Mouse (Mus musculus): ENCODE results near the gene Btbd9. TPM values are rescaled to one million over a fixed set of nuclear protein-coding genes. Genes with fewer than 3 reads are reported as not detected.

Gene Btbd9
- polyA plus RNA-seq, 2 experiments = 18.3 to 46.9 TPM

DNA sequence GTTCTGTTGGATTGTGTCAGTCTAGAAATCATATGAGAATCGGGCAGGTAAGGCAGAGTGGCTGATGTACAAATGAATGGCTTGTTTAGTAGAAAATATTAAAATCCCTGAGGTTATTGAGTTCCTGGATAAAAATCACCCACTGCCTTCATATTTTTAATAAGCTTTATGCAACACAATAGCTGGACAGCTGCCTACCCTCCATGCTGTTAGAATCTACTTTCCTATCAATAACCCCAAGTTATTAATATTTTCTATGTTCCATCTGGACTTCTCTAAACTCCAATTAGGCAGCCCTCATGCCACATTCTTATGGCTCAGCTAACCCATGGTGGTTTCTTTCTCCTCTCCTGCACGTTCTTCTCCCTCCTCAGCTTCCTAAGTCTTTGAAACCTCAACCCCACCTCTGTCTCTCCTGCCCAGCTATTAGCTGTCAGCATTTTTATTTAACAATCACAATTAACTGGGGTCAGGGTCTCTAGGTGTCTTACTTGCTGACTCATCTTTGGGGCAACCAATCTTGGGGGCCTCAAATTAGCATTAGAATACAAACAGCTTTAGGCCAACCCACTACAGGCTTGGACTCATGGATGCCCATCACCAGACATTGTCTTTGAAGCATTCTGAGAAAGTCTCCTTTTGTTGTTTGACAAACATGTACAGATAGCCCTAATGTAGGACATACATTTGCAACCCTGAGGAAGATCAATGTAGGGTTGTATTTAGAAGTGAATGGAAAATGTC, 7.1 kb upstream of the Btbd9 start:
- TF ChIP-seq POLR2A (IDR thresholded peaks at IDR 0.05; ENCODE audit: borderline replicate concordance, extremely low read depth, insufficient read depth, insufficient read length) = no peak
- H3K27ac ChIP-seq (replicated peaks; ENCODE audit: low read depth, low read length) = no peak overlapping the region
- H3K27me3 ChIP-seq (ENCODE audit: control insufficient read depth, insufficient read depth, low read length) = no peaks in the 10 kb centered on the region
- DNase-seq (ENCODE audit: low spot score) (no peak), ATAC-seq (ENCODE audit: low FRiP score, low read depth) (no peak)
- 62% methylated on average over 2 of the region's 2 CpGs for WGBS
- H3K36me3 ChIP-seq (ENCODE audit: control insufficient read depth, insufficient read depth, low read length) = no peaks in the 10 kb centered on the region
- H3K4me2 ChIP-seq (replicated peaks; ENCODE audit: low read depth, low read length, severe bottlenecking) = no peak overlapping the region
- no peak overlapping the region for H3K9ac ChIP-seq (ENCODE audit: low read depth, low read length, severe bottlenecking)
- no peak overlapping the region for H3K4me3 ChIP-seq (replicated peaks; ENCODE audit: low read length)
- H3K9me3 ChIP-seq (ENCODE audit: control insufficient read depth, low read length) = no peaks in the 10 kb centered on the region
- no peaks in the 10 kb centered on the region for H3K4me1 ChIP-seq (ENCODE audit: control insufficient read depth, insufficient read depth, low read length)

DNA sequence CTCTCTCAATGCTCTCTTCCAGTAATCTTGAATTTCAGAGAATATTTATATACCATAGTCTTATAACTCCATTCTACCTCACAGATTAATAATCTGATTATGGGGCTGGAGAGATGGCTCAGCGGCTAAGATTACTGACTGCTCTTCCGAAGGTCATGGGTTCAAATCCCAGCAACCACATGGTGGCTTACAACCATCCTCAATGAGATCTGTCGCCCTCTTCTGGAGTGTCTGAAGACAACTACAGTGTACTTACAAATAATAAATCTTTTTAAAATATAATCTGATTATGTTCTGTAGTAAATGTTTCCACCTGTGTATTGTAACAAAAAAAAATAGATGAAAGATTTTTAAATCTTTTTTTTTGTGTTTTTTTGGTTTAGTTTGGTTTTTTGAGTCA, 6.0 kb upstream of the Btbd9 start:
- WGBS = 79% methylated on average over 3 of the region's 3 CpGs
- DNase-seq (ENCODE audit: low spot score) (no peak), ATAC-seq (ENCODE audit: low FRiP score, low read depth) (no peak)
- Histone ChIP-seq H3K27ac (replicated peaks; ENCODE audit: low read depth, low read length) (no peak overlapping the region), H3K4me2 (replicated peaks; ENCODE audit: low read depth, low read length, severe bottlenecking) (no peak overlapping the region), H3K9ac (ENCODE audit: low read depth, low read length, severe bottlenecking) (no peak overlapping the region), H3K27me3 (ENCODE audit: control insufficient read depth, insufficient read depth, low read length) (no peaks in the 10 kb centered on the region), H3K9me3 (ENCODE audit: control insufficient read depth, low read length) (no peaks in the 10 kb centered on the region), H3K4me1 (ENCODE audit: control insufficient read depth, insufficient read depth, low read length) (no peaks in the 10 kb centered on the region), H3K36me3 (ENCODE audit: control insufficient read depth, insufficient read depth, low read length) (no peaks in the 10 kb centered on the region), H3K4me3 (replicated peaks; ENCODE audit: low read length) (no peak overlapping the region)
- TF ChIP-seq POLR2A (IDR thresholded peaks at IDR 0.05; ENCODE audit: borderline replicate concordance, extremely low read depth, insufficient read depth, insufficient read length) = no peak

DNA sequence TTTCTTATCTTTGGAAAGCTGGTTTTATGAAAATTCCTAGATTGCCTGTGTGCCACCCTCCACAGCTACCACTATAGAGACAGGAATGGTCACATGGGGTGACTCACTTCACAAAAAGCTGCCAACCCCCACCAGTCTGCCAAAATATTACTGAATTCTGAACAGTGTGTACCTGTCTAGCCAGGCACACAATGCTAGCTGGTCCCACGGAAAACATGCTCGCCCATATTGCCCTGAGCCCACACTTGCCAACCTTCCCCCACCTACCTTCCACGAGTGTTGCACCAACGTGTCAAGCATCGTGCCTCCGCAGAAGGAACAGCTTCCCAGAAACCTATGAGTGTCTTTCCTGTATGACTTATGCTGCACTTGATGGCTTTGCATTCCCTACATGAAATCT, 4.9 kb upstream of the Btbd9 start:
- 86% methylated on average over 6 of the region's 6 CpGs for WGBS
- H3K4me3 ChIP-seq (replicated peaks; ENCODE audit: low read length) = no peak overlapping the region
- ATAC-seq (ENCODE audit: low FRiP score, low read depth) (no peak), DNase-seq (ENCODE audit: low spot score) (no peak)
- H3K4me1 ChIP-seq (ENCODE audit: control insufficient read depth, insufficient read depth, low read length) = peaks cover 6% of the 10 kb centered on the region
- no peak for TF ChIP-seq POLR2A (IDR thresholded peaks at IDR 0.05; ENCODE audit: borderline replicate concordance, extremely low read depth, insufficient read depth, insufficient read length)
- no peaks in the 10 kb centered on the region for H3K9me3 ChIP-seq (ENCODE audit: control insufficient read depth, low read length)
- no peaks in the 10 kb centered on the region for H3K36me3 ChIP-seq (ENCODE audit: control insufficient read depth, insufficient read depth, low read length)
- no peak overlapping the region for H3K4me2 ChIP-seq (replicated peaks; ENCODE audit: low read depth, low read length, severe bottlenecking)
- no peaks in the 10 kb centered on the region for H3K27me3 ChIP-seq (ENCODE audit: control insufficient read depth, insufficient read depth, low read length)
- no peak overlapping the region for H3K9ac ChIP-seq (ENCODE audit: low read depth, low read length, severe bottlenecking)
- no peak overlapping the region for H3K27ac ChIP-seq (replicated peaks; ENCODE audit: low read depth, low read length)

DNA sequence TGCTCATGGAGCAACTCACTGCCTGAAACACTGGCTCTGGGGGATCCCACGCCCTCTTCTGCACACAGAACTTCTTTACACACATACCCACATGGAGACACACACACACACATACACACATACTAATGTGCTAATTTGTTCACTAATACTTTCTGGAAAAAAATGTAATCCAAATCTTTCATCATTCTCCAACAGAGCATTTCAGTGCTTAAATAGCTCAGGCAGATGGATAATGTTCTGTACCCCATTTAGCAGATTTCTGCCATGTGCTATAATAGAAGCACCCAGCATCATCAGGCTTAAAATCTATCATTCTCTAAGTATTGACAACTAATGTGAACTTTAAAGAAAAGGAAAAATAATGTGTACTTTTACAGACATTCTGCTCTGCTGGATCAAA, 4.5 kb upstream of the Btbd9 start:
- Histone ChIP-seq H3K4me3 (replicated peaks; ENCODE audit: low read length) (no peak overlapping the region), H3K9me3 (ENCODE audit: control insufficient read depth, low read length) (no peaks in the 10 kb centered on the region), H3K4me2 (replicated peaks; ENCODE audit: low read depth, low read length, severe bottlenecking) (no peak overlapping the region), H3K4me1 (ENCODE audit: control insufficient read depth, insufficient read depth, low read length) (peaks cover 6% of the 10 kb centered on the region), H3K9ac (ENCODE audit: low read depth, low read length, severe bottlenecking) (no peak overlapping the region), H3K27me3 (ENCODE audit: control insufficient read depth, insufficient read depth, low read length) (no peaks in the 10 kb centered on the region), H3K36me3 (ENCODE audit: control insufficient read depth, insufficient read depth, low read length) (no peaks in the 10 kb centered on the region), H3K27ac (replicated peaks; ENCODE audit: low read depth, low read length) (no peak overlapping the region)
- WGBS = 79% methylated on average over 1 of the region's 1 CpGs
- DNase-seq (ENCODE audit: low spot score) (no peak), ATAC-seq (ENCODE audit: low FRiP score, low read depth) (no peak)
- TF ChIP-seq POLR2A (IDR thresholded peaks at IDR 0.05; ENCODE audit: borderline replicate concordance, extremely low read depth, insufficient read depth, insufficient read length) = no peak

DNA sequence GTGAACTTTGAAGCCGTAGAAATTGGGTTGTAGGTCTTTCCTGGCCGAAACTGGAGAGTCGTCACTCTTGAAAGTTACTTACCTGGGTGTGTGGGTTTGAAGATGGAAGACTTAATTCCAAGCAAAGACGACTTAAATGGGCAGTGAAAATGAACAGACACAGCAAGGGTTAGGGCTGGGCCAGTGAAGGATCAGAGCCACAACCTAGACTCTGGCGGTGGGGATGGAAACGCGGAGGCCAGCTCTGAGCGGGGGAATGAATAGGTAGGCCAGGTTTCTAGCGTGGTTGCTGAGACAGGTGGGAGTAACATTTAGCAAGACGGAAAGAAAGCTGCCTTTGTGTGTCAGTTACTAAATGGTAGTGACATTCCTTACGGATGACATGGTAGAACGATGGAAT, 658 bp upstream of the Btbd9 start:
- H3K27me3 ChIP-seq (ENCODE audit: control insufficient read depth, insufficient read depth, low read length) = no peaks in the 10 kb centered on the region
- H3K4me2 ChIP-seq (replicated peaks; ENCODE audit: low read depth, low read length, severe bottlenecking) = peak overlapping the region; percentile 72
- no peak for TF ChIP-seq POLR2A (IDR thresholded peaks at IDR 0.05; ENCODE audit: borderline replicate concordance, extremely low read depth, insufficient read depth, insufficient read length)
- peak overlapping the region; percentile 79; the same call in 1 of the 2 replicates for H3K27ac ChIP-seq (replicated peaks; ENCODE audit: low read depth, low read length)
- ATAC-seq (ENCODE audit: low FRiP score, low read depth) (no peak), DNase-seq (ENCODE audit: low spot score) (no peak)
- peak overlapping the region; percentile 59 for H3K4me3 ChIP-seq (replicated peaks; ENCODE audit: low read length)
- H3K36me3 ChIP-seq (ENCODE audit: control insufficient read depth, insufficient read depth, low read length) = no peaks in the 10 kb centered on the region
- 68% methylated on average over 12 of the region's 12 CpGs for WGBS
- H3K4me1 ChIP-seq (ENCODE audit: control insufficient read depth, insufficient read depth, low read length) = peaks cover 10% of the 10 kb centered on the region
- no peaks in the 10 kb centered on the region for H3K9me3 ChIP-seq (ENCODE audit: control insufficient read depth, low read length)
- peak overlapping the region; percentile 71 for H3K9ac ChIP-seq (ENCODE audit: low read depth, low read length, severe bottlenecking)

Measured in limb, embryonic 14.5 days (tissue).